Mouse (Mus musculus): ENCODE measurements at regions not wholly inside any gene's neighbourhood (a gene's known extent, or its start where the extent isn't known, plus 50 kb on each side); places are given as distances from the start of the nearest gene placed in this dataset.

- DNase-seq (ENCODE audit: extremely low spot score): no peak
Measured at GRCm38 (mm10) chr12:31130434-31130833, 56.8 kb downstream of the Fam110c start.

- DNase-seq (ENCODE audit: extremely low spot score): no peak
Measured at GRCm38 (mm10) chr12:31134465-31134992, 60.9 kb downstream of the Fam110c start.

GRCm38 (mm10) chr12:31136364-31136763 lies 62.7 kb downstream of the Fam110c start:
- DNase-seq (ENCODE audit: extremely low spot score): no peak

GRCm38 (mm10) chr12:31136911-31137310 lies 63.2 kb downstream of the Fam110c start:
- DNase-seq (ENCODE audit: extremely low spot score): no peak

GRCm38 (mm10) chr12:31137431-31137830 lies 63.8 kb downstream of the Fam110c start:
- no peak for DNase-seq (ENCODE audit: extremely low spot score)

GRCm38 (mm10) chr12:31139853-31140252 lies 66.2 kb downstream of the Fam110c start:
- DNase-seq (ENCODE audit: extremely low spot score): no peak

GRCm38 (mm10) chr12:31143266-31143665 lies 69.6 kb downstream of the Fam110c start:
- DNase-seq (ENCODE audit: extremely low spot score): no peak

GRCm38 (mm10) chr12:31145032-31145781 lies 71.5 kb downstream of the Fam110c start:
- DNase-seq (ENCODE audit: extremely low spot score): no peak

GRCm38 (mm10) chr12:31148417-31149356 lies 75.0 kb downstream of the Fam110c start:
- no peak for DNase-seq (ENCODE audit: extremely low spot score)

GRCm38 (mm10) chr12:31153720-31154119 lies 80.1 kb downstream of the Fam110c start:
- no peak for DNase-seq (ENCODE audit: extremely low spot score)

GRCm38 (mm10) chr12:31154608-31155011 lies 80.9 kb downstream of the Fam110c start:
- no peak for DNase-seq (ENCODE audit: extremely low spot score)

GRCm38 (mm10) chr12:31156154-31156720 lies 82.6 kb downstream of the Fam110c start:
- no peak for DNase-seq (ENCODE audit: extremely low spot score)

- no peak for DNase-seq (ENCODE audit: extremely low spot score)
Measured at GRCm38 (mm10) chr12:31157453-31157852, 83.1 kb upstream of the Gm6993 start.

- no peak for DNase-seq (ENCODE audit: extremely low spot score)
Measured at GRCm38 (mm10) chr12:31157890-31158289, 82.7 kb upstream of the Gm6993 start.

GRCm38 (mm10) chr12:31158885-31159284 lies 81.7 kb upstream of the Gm6993 start:
- DNase-seq (ENCODE audit: extremely low spot score): no peak

GRCm38 (mm10) chr12:31159378-31159777 lies 81.2 kb upstream of the Gm6993 start:
- no peak for DNase-seq (ENCODE audit: extremely low spot score)

- no peak for DNase-seq (ENCODE audit: extremely low spot score)
Measured at GRCm38 (mm10) chr12:31168221-31168890, 72.2 kb upstream of the Gm6993 start.

GRCm38 (mm10) chr12:31170111-31170510 lies 70.5 kb upstream of the Gm6993 start:
- DNase-seq (ENCODE audit: extremely low spot score): no peak

GRCm38 (mm10) chr12:31170546-31171160 lies 69.9 kb upstream of the Gm6993 start:
- DNase-seq (ENCODE audit: extremely low spot score): no peak

- DNase-seq (ENCODE audit: extremely low spot score): no peak
Measured at GRCm38 (mm10) chr12:31171992-31172391, 68.6 kb upstream of the Gm6993 start.
